Mouse (Mus musculus) CH12.LX (cell line): Measurements from ENCODE around the gene Eif3a.

Experiments used
- BHLHE40 ChIP-seq: IDR thresholded peaks from 2 replicates; pipeline ENCODE4 v1.6.1; 2011; ENCODE audit warnings: mild to moderate bottlenecking, low read depth, low read length, improper control_type of control experiment
- CTCF ChIP-seq, 2 experiments: IDR thresholded peaks in 1 of 2; conservative IDR thresholded peaks in 1 of 2; 2 replicates each; pipeline ENCODE4 v1.5.1; 2011 to 2012; ENCODE audit warnings: low read depth in 2 of 2, low read length in 2 of 2, improper control_type of control experiment in 1 of 2, inconsistent platforms in 1 of 2, mild to moderate bottlenecking in 1 of 2, moderate library complexity in 1 of 2
- ELF1 ChIP-seq: IDR thresholded peaks from 2 replicates; pipeline ENCODE4 v1.6.1; 2014; ENCODE audit warnings: low read depth, mild to moderate bottlenecking, inconsistent platforms, low read length, improper control_type of control experiment
- EP300 ChIP-seq: IDR thresholded peaks from 2 replicates; pipeline ENCODE4 v1.6.1; 2011; ENCODE audit warnings: low read length, improper control_type of control experiment
- MYC ChIP-seq: IDR thresholded peaks from 2 replicates; pipeline ENCODE4 v1.6.1; 2011; ENCODE audit warnings: low read depth, mild to moderate bottlenecking, improper control_type of control experiment, low read length
- POLR2A ChIP-seq: IDR thresholded peaks from 2 replicates; pipeline ENCODE4 v1.6.1; 2011; ENCODE audit warnings: low read depth, mild to moderate bottlenecking, improper control_type of control experiment, low read length
- POLR2AphosphoS2 ChIP-seq: IDR thresholded peaks from 2 replicates; pipeline ENCODE4 v1.6.1; 2011; ENCODE audit warnings: low read depth, low read length, improper control_type of control experiment
- UBTF ChIP-seq: IDR thresholded peaks from 2 replicates; pipeline ENCODE4 v1.6.1; 2012; ENCODE audit warnings: low read depth, mild to moderate bottlenecking, inconsistent platforms, low read length, improper control_type of control experiment, moderate library complexity
- USF1 ChIP-seq: IDR thresholded peaks from 2 replicates; pipeline ENCODE4 v1.6.1; 2014; ENCODE audit warnings: low read depth, mild to moderate bottlenecking, inconsistent platforms, low read length, improper control_type of control experiment
- ZMIZ1 ChIP-seq: IDR thresholded peaks from 2 replicates; pipeline ENCODE4 v1.6.1; 2012; ENCODE audit warnings: low read depth, mild to moderate bottlenecking, inconsistent platforms, low read length, improper control_type of control experiment

DNA sequence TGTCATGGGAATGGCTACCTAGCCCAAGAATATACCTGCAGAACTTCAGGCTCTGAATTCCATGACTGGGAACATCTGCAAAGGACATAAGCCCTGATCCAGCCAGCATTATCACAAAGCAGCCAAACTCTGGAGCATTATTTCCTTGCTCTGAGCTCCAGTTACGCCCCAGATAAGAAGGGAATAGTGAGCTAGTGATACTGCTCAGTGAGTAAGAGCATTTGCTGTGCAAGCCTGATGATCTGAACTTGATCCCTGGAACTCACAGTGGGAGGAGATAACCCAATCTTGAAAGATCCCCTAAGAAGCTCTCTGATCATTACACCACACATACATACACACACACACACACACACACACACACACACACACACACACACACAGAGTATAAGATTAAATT lies 59.2 kb downstream of the Eif3a start:
- no peak for TF ChIP-seq UBTF
- no peak for TF ChIP-seq POLR2AphosphoS2
- TF ChIP-seq USF1: no peak
- no peak for TF ChIP-seq BHLHE40
- TF ChIP-seq POLR2A: no peak
- TF ChIP-seq MYC: no peak
- TF ChIP-seq CTCF (conservative IDR thresholded peaks at IDR 0.05 in 1 of 2, IDR thresholded peaks at IDR 0.05 in 1 of 2; ENCODE audit: low read depth in 2 of 2, low read length in 2 of 2): no peak
- TF ChIP-seq EP300: no peak
- TF ChIP-seq ELF1: no peak
- TF ChIP-seq ZMIZ1: no peak
